Mouse (Mus musculus): ENCODE measurements around the gene Gm7970. TPM values are rescaled to one million over a fixed set of nuclear protein-coding genes. Genes with fewer than 3 reads are reported as not detected.
"Not testable (repeated sequence)": the region's sequence is repeated elsewhere in the genome, so short reads cannot be mapped to it uniquely, and the experiment has no call there.

Gm7970 gene
- polyA plus RNA-seq (2015; fragmentation: Nextera tagmentation; extraction: Ambion mirVana) = not detected in 2 replicates

DNA sequence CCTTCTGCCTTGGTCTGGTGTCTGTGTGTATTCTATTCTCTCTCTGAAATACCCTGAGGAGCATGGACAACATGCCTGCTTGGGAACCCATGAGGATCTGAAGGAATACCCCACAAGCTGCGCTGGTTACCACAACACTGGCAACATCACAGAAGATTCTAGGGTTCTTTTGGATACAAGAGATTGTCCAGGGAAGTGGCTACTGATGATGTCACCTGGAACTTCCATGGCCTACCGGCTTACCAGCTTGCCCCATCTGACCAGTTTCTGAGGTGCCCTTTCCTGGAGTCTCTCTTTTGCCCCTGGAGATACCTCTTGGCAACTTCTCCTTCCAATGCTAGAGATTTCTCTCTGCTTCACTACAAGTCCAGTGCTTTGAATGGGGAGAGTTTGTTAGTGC lies at the start of gene Gm7970:
Gene Gm7970, minus strand, starts transcription at position 101 of the 400 bp plus-strand sequence.
- not testable (repeated sequence) for H3K4me1 ChIP-seq; ATAC-seq; H3K36me3 ChIP-seq (ENCODE audit: poor library complexity, severe bottlenecking); H3K4me3 ChIP-seq; H3K9ac ChIP-seq; H3K27me3 ChIP-seq; H3K9me3 ChIP-seq (replicated peaks); H3K27ac ChIP-seq; H3K4me2 ChIP-seq
- WGBS = no CpG with 5 or more reads among the region's 2 CpGs

DNA sequence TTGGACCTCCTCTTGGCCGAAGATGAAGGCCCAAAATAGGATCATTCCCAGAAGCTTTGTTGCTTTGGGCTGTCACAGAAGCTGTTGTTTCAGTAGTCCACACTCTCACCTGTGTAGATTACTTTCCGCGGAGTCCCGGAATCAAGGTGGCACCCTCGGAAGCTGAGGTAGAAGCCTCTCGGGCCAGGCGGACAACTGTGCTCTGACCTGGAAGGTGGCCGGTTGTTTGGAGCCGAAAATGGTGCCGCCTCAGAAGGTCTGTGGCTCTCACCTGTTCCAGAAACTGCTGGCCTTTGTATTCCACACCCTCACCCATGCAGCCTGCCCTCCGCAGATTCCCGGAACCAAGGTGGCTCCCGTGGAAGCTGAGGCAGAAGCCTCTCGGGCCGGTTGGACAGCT lies 45.6 kb upstream of the Gm7970 start:
- ATAC-seq; H3K27me3 ChIP-seq; H3K9ac ChIP-seq; H3K27ac ChIP-seq; H3K4me2 ChIP-seq; H3K4me1 ChIP-seq; H3K9me3 ChIP-seq (replicated peaks); H3K36me3 ChIP-seq (ENCODE audit: poor library complexity, severe bottlenecking); H3K4me3 ChIP-seq: not testable (repeated sequence)
- 94% methylated on average over 15 of the region's 15 CpGs for WGBS

DNA sequence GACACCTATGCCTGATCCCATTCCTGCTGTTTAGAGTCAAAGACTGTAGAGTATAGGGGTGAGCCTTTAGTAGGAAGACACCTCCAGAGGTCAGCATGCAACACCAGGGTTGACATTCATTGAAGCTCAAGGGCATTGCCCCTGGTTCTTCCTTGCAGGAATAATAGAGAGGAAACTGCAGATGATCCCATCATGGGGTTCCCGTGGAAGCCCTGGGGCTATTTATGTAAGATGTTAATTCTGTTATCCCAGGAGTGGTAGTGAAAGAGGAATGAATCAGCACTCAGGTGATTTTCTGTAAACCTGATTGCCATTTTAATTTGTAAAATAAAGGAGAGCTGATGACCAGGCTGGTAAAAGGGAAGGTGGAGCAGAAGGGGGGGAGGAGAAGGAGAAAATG lies 31.0 kb upstream of the Gm7970 start:
- H3K4me1 ChIP-seq; H3K4me2 ChIP-seq; H3K36me3 ChIP-seq (ENCODE audit: poor library complexity, severe bottlenecking); H3K4me3 ChIP-seq; ATAC-seq; H3K9ac ChIP-seq; H3K27me3 ChIP-seq; H3K9me3 ChIP-seq (replicated peaks); H3K27ac ChIP-seq: not testable (repeated sequence)
- 78% methylated on average over 1 of the region's 1 CpGs for WGBS

DNA sequence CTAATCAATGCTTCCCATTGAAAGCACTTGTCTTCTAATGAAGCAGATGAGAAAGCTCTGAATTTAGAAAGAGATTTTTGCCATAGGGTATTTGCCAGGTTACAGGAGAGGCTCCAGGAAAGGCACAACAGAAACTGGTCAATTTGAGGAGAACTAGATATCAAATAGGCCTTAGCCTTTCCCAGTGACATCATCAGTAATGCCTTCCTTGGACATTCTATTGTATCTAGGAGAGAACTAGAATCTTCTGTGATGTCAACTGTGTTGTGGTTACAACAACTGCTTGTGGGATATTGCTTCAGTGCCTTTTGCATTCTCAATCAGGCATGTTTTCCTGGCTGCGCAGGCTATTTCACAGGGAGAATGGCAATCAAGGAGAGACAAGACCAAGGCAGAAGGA lies 17.5 kb upstream of the Gm7970 start, which contains the start of gene 1700049E17Rik2:
Gene 1700049E17Rik2, plus strand, starts transcription at position 301 of the 400 bp plus-strand sequence.
- WGBS = no CpG with 5 or more reads among the region's 1 CpGs
- not testable (repeated sequence) for ATAC-seq

DNA sequence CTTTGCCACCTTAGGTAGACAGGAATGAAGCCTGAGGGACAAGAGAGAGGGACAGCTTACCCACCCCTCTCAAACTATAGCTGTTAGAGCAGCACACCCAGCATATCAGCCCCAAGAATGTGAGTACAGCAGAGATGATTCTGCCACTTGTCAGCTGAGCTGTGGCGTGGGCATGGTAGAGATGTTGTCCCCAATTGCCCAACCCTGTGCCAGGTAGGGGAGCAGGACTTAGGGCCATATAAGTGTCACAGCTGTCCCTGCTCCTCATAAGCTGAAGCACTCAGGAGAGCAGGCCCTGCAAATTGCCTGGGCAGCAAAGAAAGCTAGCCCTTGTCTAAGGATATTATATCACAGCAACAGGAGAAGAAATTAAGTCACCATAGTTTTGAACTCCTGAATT lies 30.7 kb downstream of the Gm7970 start:
- H3K36me3 ChIP-seq (ENCODE audit: poor library complexity, severe bottlenecking); H3K4me3 ChIP-seq; ATAC-seq; H3K9me3 ChIP-seq (replicated peaks); H3K4me1 ChIP-seq; H3K27me3 ChIP-seq; H3K4me2 ChIP-seq; H3K9ac ChIP-seq; H3K27ac ChIP-seq: not testable (repeated sequence)
- WGBS = 81% methylated on average over 1 of the region's 1 CpGs

More for the DNA sequence above, 17.5 kb upstream of the Gm7970 start, which contains the start of gene 1700049E17Rik2:
- H3K4me1 ChIP-seq; H3K4me2 ChIP-seq; H3K4me3 ChIP-seq; H3K27me3 ChIP-seq; H3K36me3 ChIP-seq (ENCODE audit: poor library complexity, severe bottlenecking); H3K9me3 ChIP-seq (replicated peaks); H3K9ac ChIP-seq; H3K27ac ChIP-seq: not testable (repeated sequence)

DNA sequence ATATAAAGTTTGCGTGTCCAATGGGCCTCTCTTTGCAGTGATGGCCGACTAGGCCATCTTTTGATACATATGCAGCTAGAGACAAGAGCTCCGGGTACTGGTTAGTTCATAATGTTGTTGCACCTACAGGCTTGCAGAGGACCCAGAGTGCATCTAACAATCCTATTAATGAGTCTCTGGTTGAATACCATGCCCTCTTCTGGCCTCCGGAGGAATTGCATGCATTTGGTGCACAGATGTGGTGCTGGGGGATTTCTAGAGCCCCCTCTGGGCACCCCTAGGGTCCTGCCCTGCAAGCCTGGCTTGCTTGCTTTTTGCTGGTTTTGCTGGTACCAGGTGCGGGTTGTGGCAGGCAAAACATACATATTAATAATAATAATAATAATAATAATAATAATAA lies 34.7 kb downstream of the Gm7970 start:
- H3K4me3 ChIP-seq; H3K27me3 ChIP-seq; H3K4me2 ChIP-seq; H3K9ac ChIP-seq; H3K9me3 ChIP-seq (replicated peaks); H3K4me1 ChIP-seq; H3K36me3 ChIP-seq (ENCODE audit: poor library complexity, severe bottlenecking); ATAC-seq; H3K27ac ChIP-seq: not testable (repeated sequence)
- WGBS = 74% methylated on average over 5 of the region's 5 CpGs

Other genes starting within 250 kb of the Gm7970 start
- gene Gm5798, start 207.0 kb downstream of the Gm7970 start, polyA plus RNA-seq (2015; fragmentation: Nextera tagmentation; extraction: Ambion mirVana) = not detected in 2 replicates
- not detected in 2 replicates for gene Gm7945, start 169.2 kb downstream of the Gm7970 start, polyA plus RNA-seq (2015; fragmentation: Nextera tagmentation; extraction: Ambion mirVana)
- not detected in 2 replicates for gene Gm6482, start 147.3 kb downstream of the Gm7970 start, polyA plus RNA-seq (2015; fragmentation: Nextera tagmentation; extraction: Ambion mirVana)
- gene Gm7954, start 102.1 kb downstream of the Gm7970 start, polyA plus RNA-seq (2015; fragmentation: Nextera tagmentation; extraction: Ambion mirVana) = not detected in 2 replicates
- not detected in 2 replicates for gene Gm3486, start 66.1 kb downstream of the Gm7970 start, polyA plus RNA-seq (2015; fragmentation: Nextera tagmentation; extraction: Ambion mirVana)
- gene 1700049E17Rik2, start 17.6 kb upstream of the Gm7970 start, polyA plus RNA-seq (2015; fragmentation: Nextera tagmentation; extraction: Ambion mirVana) = not detected in 2 replicates
- gene Gm3072, start 69.0 kb upstream of the Gm7970 start, polyA plus RNA-seq (2015; fragmentation: Nextera tagmentation; extraction: Ambion mirVana) = not detected in 2 replicates
- not detected in 2 replicates for gene Gm3676, start 90.9 kb upstream of the Gm7970 start, polyA plus RNA-seq (2015; fragmentation: Nextera tagmentation; extraction: Ambion mirVana)
- not detected in 2 replicates for gene Gm8068, start 146.3 kb upstream of the Gm7970 start, polyA plus RNA-seq (2015; fragmentation: Nextera tagmentation; extraction: Ambion mirVana)
- gene Gm7929, start 195.0 kb upstream of the Gm7970 start, polyA plus RNA-seq (2015; fragmentation: Nextera tagmentation; extraction: Ambion mirVana) = not detected in 2 replicates
- gene Gm47189, start 216.9 kb upstream of the Gm7970 start, polyA plus RNA-seq (2015; fragmentation: Nextera tagmentation; extraction: Ambion mirVana) = not detected in 2 replicates